Mouse (Mus musculus) ES-Bruce4 (cell line): ENCODE results near the gene Ddx25. TPM values are rescaled to one million over a fixed set of nuclear protein-coding genes. Genes with fewer than 3 reads are reported as not detected.

Experiments
- H3K27ac ChIP-seq: 2 replicates; pipeline ENCODE4 v1.5.1; 2012; ENCODE audit warnings: low read length, inconsistent platforms; ENCODE audit not compliant: insufficient read depth
- H3K27me3 ChIP-seq: 2 replicates; pipeline ENCODE4 v1.6.1; 2012; ENCODE audit warnings: mild to moderate bottlenecking, low read length, inconsistent platforms; ENCODE audit not compliant: control insufficient read depth, poor library complexity, insufficient read depth, severe bottlenecking
- H3K36me3 ChIP-seq: 2 replicates; pipeline ENCODE4 v1.6.1; 2012; ENCODE audit warnings: inconsistent platforms, mild to moderate bottlenecking, low read length, moderate library complexity; ENCODE audit not compliant: control insufficient read depth, poor library complexity, insufficient read depth, severe bottlenecking
- H3K4me1 ChIP-seq: one replicate; pipeline ENCODE4 v1.8.1; 2011; ENCODE audit warnings: low read length; ENCODE audit not compliant: control insufficient read depth, insufficient read depth
- H3K4me3 ChIP-seq: 2 replicates; pipeline ENCODE4 v1.5.1; 2011; ENCODE audit warnings: low read depth, mild to moderate bottlenecking, low read length
- H3K9ac ChIP-seq: 2 replicates; pipeline ENCODE4 v1.6.1; 2012; ENCODE audit warnings: low read depth, mild to moderate bottlenecking, inconsistent platforms; ENCODE audit not compliant: poor library complexity, severe bottlenecking
- H3K9me3 ChIP-seq: replicated peaks from 2 replicates; pipeline ENCODE4 v1.6.1; 2012; ENCODE audit warnings: mild to moderate bottlenecking, low read length, inconsistent platforms; ENCODE audit not compliant: control insufficient read depth, poor library complexity, insufficient read depth, severe bottlenecking
- CTCF ChIP-seq: IDR thresholded peaks from one replicate; pipeline ENCODE4 v1.8.1; 2011; ENCODE audit warnings: low read depth, low read length
- EP300 ChIP-seq: IDR thresholded peaks from 2 replicates; pipeline ENCODE4 v1.6.1; 2011; ENCODE audit warnings: low read depth, low read length; ENCODE audit not compliant: insufficient read depth
- POLR2A ChIP-seq: IDR thresholded peaks from one replicate; pipeline ENCODE4 v1.8.1; 2011; ENCODE audit warnings: low read length; ENCODE audit not compliant: insufficient read depth
- polyA plus RNA-seq: library from polyadenylated mRNA; stranded (reverse); fragments of >200 nt; gene quantifications from 2 replicates; pipeline ENCODE4 v1.2.4, GENCODE M21; 2011; ENCODE audit warnings: low read depth; ENCODE audit not compliant: missing spikeins, insufficient read depth, insufficient read length

Ddx25 gene
- polyA plus RNA-seq, 1 experiment: 2.2 TPM

- peak within 1 kb of the TSS; percentile 47 for H3K27ac ChIP-seq
- peak within 1 kb of the TSS; percentile 61 for H3K9ac ChIP-seq
- H3K4me1 ChIP-seq: no peaks in the 10 kb centered on the region
- TF ChIP-seq POLR2A (peak; percentile 48), CTCF (no peak)
- H3K9me3 ChIP-seq: no peaks in the 10 kb centered on the region
- peak within 1 kb of the TSS; percentile 81 for H3K4me3 ChIP-seq
- H3K27me3 ChIP-seq: no peaks in the 10 kb centered on the region
- H3K36me3 ChIP-seq: peaks cover 35% of the 10 kb centered on the region
Observed at GRCm38 (mm10) chr9:35569571-35570534, 11.5 kb upstream of the Ddx25 start, which contains the start of the genes Pate2 and Hyls1. Pate2 (plus strand) TSS chr9:35570284. Hyls1 (minus strand) TSS chr9:35570398.

GRCm38 (mm10) chr9:35567995-35568394 is 9.7 kb upstream of the Ddx25 start:
- Histone ChIP-seq H3K4me3 (no peak overlapping the region), H3K27ac (no peak overlapping the region), H3K4me1 (no peaks in the 10 kb centered on the region), H3K36me3 (peaks cover 46% of the 10 kb centered on the region), H3K9me3 (no peaks in the 10 kb centered on the region), H3K27me3 (no peaks in the 10 kb centered on the region), H3K9ac (no peak overlapping the region)
- TF ChIP-seq POLR2A: no peak
- TF ChIP-seq EP300: no peak
- no peak for TF ChIP-seq CTCF

GRCm38 (mm10) chr9:35564536-35565240 is 6.4 kb upstream of the Ddx25 start:
- H3K9ac ChIP-seq: no peak overlapping the region
- H3K27ac ChIP-seq: no peak overlapping the region
- H3K4me3 ChIP-seq: no peak overlapping the region
- no peaks in the 10 kb centered on the region for H3K4me1 ChIP-seq
- no peaks in the 10 kb centered on the region for H3K27me3 ChIP-seq
- H3K9me3 ChIP-seq: no peaks in the 10 kb centered on the region
- TF ChIP-seq POLR2A (no peak), EP300 (no peak), CTCF (no peak)
- peaks cover 58% of the 10 kb centered on the region for H3K36me3 ChIP-seq

- TF ChIP-seq CTCF (no peak), POLR2A (no peak), EP300 (no peak)
- Histone ChIP-seq H3K36me3 (peaks cover 40% of the 10 kb centered on the region), H3K4me3 (no peak overlapping the region)
Observed at GRCm38 (mm10) chr9:35561583-35561982, 3.3 kb upstream of the Ddx25 start.

GRCm38 (mm10) chr9:35561076-35561475 is 2.7 kb upstream of the Ddx25 start:
- Histone ChIP-seq H3K9ac (no peak overlapping the region), H3K4me1 (no peaks in the 10 kb centered on the region), H3K27ac (no peak overlapping the region), H3K36me3 (peaks cover 36% of the 10 kb centered on the region), H3K27me3 (peaks cover 4% of the 10 kb centered on the region; the same call in 1 of the 2 replicates), H3K4me3 (no peak overlapping the region), H3K9me3 (no peaks in the 10 kb centered on the region)
- no peak for TF ChIP-seq POLR2A
- TF ChIP-seq EP300: no peak
- no peak for TF ChIP-seq CTCF

More at GRCm38 (mm10) chr9:35561583-35561982, 3.3 kb upstream of the Ddx25 start:
- Histone ChIP-seq H3K27ac (no peak overlapping the region), H3K4me1 (no peaks in the 10 kb centered on the region), H3K9me3 (no peaks in the 10 kb centered on the region), H3K9ac (no peak overlapping the region), H3K27me3 (peaks cover 4% of the 10 kb centered on the region; the same call in 1 of the 2 replicates)
